Mouse (Mus musculus) cerebellum, adult 9-11 months (tissue): Measurements from ENCODE around the gene Limd2.

ENCODE experiments used
- DNase-seq: peaks from one replicate; pipeline ENCODE4 v3.0.0; 2022

The Limd2 gene

DNA sequence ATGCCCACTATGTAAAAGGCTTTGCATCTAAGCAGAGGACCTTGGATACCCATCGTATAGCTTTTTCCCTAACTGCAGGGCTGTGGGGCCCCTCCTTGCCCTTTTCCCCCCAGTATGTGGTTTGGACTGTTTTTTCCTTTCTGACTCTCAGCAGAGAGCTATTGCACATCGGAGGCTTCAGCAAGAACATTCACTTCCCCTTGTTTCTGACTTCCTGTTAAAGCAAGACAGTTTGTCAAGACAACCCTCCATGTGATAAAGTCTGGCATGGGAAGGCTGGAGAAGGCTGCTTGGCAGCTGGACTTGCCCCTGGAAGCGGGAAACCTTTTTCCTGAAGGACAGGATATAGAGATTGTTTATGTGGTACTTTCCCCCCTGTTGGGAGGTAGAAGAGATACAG, 37.9 kb downstream of the Limd2 start:
- DNase-seq: no peak

DNA sequence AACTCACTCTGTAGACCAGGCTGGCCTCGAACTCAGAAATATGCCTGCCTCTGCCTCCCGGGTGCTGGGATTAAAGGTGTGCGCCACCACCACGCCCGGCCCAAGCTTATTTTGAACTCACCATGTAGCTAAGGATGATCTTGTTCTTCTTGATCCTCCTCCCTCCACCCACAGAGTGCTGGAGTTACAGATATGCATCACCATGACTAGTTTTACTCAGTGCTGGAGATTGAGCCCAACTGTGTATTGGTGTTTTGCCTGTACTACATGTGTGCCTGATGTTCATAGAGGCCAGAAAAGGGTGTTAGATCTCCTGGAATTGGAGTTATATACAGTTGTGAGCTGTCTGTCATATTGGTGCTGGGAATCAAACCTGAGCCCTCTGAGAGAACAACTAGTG, 38.4 kb downstream of the Limd2 start:
- DNase-seq: no peak

- no peak for DNase-seq
Observed at GRCm38 (mm10) chr11:106111688-106112087, 49.0 kb downstream of the Limd2 start.
